Mouse (Mus musculus) layer of hippocampus, postnatal 10 days (tissue): ENCODE measurements at regions not wholly inside any gene's neighbourhood (a gene's known extent, or its start where the extent isn't known, plus 50 kb on each side); places are given as distances from the start of the nearest gene placed in this dataset.

ENCODE experiments used
- DNase-seq, 2 experiments: peaks; one replicate each; pipeline ENCODE4 v3.0.0; 2021; ENCODE audit warnings: low spot score in 2 of 2

DNA sequence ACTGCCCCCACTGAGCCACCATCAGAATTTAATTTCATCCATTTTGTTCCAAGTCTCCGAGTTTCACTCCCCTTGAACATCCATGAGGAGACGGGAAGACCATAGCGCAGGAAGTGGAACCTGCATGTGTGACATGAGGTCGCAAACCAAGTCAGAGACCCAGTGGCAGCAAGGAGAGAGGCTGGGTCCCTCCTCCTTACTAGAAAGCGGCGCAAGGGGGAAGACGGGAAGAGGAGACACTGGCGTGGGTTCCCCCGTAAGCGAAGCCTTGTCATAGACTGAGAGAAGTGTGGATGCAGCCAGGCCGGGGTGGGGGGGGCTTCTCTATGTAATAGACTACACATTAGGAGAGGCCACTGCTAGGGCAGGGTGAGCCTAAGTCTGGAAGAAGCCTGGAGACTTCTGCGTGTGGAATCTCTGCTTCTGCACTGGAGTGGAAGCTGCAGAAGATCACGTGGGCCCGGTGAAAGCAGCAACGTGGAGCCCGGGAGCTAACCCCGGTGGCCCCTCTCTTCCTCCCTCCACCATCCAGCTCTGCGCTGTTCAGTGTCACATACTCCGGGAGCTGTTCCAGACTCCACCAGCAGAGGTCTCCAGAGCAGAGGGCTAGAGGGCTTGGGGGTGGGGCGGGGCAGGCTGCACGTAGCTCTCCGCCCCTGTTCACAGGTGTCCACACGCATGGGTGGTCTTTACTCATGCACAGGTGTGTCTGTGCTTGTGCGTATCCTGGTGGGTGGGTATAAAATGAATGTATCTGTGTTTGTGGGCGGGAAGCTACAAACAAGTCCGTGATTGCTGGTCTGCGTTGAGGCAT lies 159.4 kb downstream of the Zfp36l2 start:
- DNase-seq: peak; percentile 94

DNA sequence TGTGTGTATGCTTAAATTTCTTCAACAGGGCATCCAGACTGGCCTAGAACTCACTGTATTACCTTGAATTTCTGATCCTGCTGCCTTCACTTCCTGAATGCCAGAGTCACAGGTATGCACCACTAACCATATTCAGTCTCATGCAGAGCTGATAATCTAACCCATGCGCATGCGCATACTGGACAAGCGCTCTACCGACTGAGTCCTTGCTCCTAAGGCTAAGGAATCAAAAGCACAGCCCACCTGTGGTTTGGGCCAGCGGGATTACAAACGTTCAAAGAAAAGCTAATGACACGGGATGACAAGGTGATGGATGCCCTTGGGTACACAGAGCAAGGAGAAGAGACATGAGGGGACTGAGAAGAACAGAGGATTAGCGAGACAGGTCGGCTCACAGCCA lies 160.5 kb downstream of the Zfp36l2 start:
- DNase-seq: no peak

- no peak for DNase-seq
These were observed 161.6 kb downstream of the Zfp36l2 start for GRCm38 (mm10) chr17:84026110-84026509.

GRCm38 (mm10) chr17:84022358-84022757 lies 165.4 kb downstream of the Zfp36l2 start:
- DNase-seq: no peak

- no peak for DNase-seq
These were observed 168.9 kb downstream of the Zfp36l2 start for GRCm38 (mm10) chr17:84018817-84019216.

GRCm38 (mm10) chr17:84017891-84018290 lies 169.9 kb downstream of the Zfp36l2 start:
- DNase-seq: no peak

DNA sequence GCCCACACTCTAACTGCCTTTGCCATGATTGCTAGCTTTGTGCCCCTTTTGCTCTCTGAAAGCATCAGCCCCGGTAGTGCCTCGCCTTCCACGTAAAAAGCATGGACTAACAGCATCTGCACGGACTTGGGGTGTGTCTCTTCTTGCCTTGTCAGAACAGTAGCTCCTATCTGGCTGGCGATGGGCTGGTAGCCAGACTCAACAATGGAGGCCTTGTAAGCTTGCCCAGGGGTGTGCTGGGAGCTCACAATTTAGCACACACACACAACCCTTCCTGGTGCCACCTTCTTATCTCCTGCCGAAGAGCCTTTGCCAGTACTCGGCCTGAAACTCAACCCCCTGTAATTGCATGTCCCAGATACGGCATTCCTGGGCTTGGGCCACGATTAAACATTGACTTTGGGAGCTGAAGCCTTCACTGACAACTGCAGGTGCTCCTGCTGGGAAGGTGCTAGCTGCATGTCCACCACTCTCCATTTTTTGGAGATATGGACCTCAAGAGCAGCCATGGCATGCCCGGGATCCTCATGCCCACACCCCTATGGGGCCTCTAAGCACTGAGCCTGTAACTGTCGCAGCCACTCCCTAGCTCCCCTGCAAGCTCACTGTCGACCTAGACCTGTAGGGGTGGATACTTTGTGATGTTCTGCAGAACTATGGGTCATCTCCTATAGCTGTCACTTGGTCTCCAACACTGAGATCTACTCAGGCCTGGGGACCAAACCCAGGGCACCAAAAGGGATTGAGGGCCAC lies 166.7 kb upstream of the Haao start:
- DNase-seq: no peak

GRCm38 (mm10) chr17:84010492-84011060 lies 162.8 kb upstream of the Haao start:
- no peak for DNase-seq

DNA sequence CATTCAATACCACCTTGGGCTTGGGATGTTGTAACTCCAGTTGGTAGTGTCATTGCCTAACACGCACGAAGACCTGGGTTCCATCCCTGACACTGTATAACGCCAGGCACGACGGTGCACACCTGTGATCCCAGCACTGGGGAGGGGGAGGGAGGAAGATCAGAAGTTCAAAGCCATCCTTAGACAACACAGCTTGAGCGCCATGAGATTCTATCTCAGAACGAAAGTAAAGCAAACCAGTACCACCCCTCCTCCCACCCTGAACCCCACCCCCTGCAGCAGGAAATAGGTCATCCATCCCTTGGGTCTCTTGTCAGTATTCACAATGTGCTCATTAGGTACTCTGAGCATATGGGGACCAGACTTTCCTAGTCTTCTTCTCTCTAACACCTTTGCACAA lies 162.2 kb upstream of the Haao start:
- no peak for DNase-seq

GRCm38 (mm10) chr17:84009194-84009593 lies 161.4 kb upstream of the Haao start:
- peak; percentile 64 to 68 for DNase-seq

GRCm38 (mm10) chr17:84008682-84009052 lies 160.9 kb upstream of the Haao start:
- no peak for DNase-seq

- DNase-seq: no peak
These were observed 160.4 kb upstream of the Haao start for GRCm38 (mm10) chr17:84008035-84008681.

- no peak for DNase-seq
These were observed 159.0 kb upstream of the Haao start for GRCm38 (mm10) chr17:84006748-84007147.

DNA sequence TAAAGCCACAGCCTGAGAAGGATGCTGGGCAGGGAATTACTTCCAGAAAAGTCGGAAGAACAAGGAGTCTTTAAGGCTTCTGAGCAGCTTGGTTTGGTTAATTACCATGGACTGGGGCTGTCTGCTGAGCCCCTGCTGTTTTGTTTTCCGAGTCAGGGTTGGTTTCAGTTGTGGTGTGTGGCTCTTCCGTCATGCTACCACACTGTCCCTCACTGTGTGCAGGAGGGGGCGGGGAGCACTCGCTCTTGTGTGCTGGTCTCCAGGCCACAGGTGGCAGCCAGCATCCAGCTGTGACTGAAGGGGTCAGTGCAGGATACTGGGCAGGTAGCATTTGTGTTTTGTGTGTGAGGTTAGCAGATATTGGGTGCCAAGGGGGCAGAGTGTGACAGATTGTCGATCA lies 156.5 kb upstream of the Haao start:
- DNase-seq: no peak

DNA sequence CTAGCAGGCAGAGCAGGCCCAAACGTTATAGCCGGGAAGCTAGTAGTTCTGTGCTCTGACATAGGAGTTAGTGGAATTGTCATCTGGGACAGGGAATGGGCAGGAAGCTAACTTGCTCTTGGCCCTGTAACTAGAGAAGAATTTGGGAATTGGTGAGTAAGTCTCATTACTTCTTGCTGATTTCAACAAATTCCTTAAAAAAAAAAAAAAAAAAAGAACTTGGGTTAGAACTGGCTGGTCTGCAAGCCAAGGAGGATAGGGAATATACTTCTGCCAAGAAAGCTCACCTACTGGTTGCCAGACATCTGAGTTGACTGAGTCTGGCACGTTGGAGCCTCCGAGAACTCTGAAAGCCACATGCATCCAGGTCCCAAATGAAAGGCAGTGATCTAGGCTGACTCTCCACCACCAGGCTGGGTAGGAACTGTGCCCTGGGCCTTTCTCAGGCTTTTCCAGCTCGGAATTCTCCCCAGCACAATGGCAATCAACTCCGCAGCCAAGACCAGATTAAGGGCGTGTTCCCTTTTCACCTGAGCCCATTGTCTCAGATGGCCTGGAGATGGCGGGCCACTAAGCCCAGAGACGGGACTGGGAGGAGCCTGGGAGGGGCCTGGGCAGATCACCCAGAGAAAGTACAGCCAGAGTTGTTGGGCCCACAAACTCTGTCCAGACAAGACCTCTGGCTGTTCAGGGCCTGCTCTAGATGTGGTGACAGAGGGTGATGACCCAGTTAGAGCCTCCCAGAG lies 155.9 kb upstream of the Haao start:
- DNase-seq: no peak

DNA sequence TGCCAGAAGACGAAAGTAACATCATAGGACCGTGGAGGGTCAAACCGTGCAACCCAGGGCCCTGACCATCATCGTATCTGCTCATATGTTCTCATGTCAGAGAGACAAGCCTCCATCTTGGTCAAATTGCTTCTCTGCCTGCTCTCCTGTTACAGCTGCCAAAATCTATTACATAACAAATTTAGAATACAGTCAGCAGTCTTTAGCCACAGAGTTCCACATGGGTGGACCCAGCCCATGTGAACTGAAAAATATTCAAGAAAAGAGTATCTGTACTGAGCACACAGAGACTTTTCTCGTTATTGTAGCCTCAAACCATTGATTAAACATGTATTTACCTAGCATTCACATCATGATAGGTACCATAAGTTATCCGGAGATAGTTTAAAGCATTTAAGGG lies 155.2 kb upstream of the Haao start:
- no peak for DNase-seq

DNA sequence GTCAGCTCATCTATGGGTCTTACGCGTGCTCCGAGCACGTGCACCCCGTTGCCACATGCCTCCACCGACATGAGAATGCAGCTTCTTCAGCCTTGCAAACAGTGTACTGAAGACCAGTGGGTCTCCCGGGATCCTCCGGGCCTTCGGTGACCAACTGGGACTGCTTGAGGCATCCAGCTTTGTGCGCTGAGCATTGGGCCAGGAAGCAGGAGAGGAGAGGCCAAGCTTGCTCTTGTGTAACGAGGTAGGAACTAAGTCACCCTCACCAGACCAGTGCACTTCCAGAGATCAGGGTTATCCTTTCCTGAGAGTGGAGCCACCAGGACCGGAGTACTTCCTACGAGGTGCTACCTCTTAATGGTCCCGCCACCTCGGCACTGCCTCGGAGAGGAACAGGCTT lies 154.6 kb upstream of the Haao start:
- no peak for DNase-seq

GRCm38 (mm10) chr17:84000115-84000514 lies 152.4 kb upstream of the Haao start:
- no peak for DNase-seq

DNA sequence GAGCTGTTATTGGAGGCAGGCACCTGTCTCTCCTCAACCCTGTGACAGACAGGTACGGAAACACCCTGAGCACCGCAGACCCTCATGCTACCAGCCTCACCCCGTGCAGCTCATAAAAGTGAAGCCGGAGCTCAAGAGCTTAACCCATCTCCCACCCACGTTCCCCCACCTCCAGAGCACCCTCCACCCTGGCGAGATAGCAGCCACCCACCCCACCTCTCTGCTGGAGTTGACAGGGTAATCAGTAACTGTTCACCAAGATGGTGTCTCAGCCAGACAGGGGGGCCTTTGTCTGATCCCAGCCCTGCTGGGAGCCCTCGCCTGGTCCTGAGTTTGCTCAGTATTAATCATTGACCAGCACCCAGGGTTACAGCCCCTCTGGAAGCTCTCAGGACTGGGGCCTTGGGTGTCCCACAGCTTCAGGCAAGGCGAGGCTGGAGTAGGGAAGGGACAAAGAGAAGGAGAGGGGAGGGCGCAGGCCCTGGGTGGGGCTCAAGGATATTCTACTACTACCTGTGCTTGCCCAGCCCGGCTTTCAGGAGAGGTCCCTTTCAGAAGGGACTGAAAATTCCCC lies 151.3 kb upstream of the Haao start:
- no peak for DNase-seq

DNA sequence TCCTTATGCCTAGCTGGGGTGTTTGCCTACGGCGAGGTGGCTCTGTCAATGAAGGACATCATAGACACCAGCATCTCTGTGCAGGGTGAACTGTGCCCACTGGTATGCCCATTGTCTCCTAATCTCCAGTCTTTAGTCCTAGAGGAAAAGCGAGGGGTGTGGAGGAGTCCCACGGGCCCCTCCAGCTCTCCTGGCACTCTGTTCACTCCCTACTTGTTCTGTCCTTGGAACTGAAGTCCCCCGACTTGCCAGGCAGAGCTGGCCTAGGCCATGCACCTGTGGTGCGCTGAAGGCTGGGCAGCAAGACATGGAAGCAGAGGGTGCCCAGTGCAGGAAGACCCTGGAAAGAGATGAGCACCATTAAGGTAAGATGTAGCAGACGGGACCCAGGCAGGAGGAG lies 150.6 kb upstream of the Haao start:
- DNase-seq: no peak

GRCm38 (mm10) chr17:83997778-83998177 lies 150.0 kb upstream of the Haao start:
- DNase-seq: peak; percentile 69 to 71
